Mouse (Mus musculus) 416B (cell line): ENCODE results near the gene 1110002E22Rik.
A peak's percentile ranks its signal among the peaks of the same experiment; 100 is the strongest.

Source experiments
- DNase-seq: peaks from one replicate; pipeline ENCODE4 v3.0.0; 2011; ENCODE audit warnings: low read depth

The 1110002E22Rik gene

DNA sequence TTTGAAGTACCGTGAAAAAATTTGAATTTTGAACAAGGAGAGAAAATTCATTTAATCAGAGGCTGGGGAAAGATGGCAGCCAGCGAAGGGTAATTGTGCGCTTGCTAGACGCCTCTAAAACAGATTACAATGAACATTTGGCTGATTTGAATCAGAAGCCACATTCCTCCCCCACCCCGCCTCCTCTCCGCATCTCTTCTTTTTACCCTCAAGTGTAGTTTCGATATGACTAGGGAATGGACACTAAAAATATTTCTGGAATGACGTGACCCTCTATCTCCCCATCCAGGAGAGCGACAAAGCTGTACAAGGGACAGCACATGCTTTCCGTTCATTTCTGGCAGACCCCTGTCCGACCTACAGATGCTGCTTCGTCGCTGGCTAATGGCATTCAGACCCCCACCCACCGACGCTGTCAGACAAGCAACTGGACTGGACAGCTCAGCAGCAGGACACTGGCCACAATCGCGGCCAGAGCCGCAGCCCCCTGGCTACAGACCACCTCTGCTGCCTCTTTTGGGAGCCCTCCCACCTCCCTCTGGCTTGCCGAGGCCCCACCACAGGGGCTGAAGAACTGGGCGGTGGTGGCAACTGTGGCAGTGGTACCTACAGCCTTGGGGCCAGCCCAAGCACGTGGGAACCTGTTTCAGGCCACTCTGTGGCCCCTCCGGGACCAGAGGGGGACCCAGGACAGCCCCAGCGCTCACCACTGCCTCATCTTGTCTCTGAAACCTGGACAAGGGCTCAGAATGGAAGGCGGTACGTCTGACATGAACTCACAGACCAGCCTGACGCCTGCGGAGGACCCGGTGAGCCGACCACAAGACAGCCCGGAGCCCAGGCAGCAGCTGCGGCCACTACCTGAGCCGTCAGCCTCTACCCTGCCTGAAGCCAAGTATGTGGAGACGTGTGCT is at the start of gene 1110002E22Rik:
Gene 1110002E22Rik (plus strand): TSS at position 321 of the 914 bp plus-strand sequence.
- DNase-seq = no peak

DNA sequence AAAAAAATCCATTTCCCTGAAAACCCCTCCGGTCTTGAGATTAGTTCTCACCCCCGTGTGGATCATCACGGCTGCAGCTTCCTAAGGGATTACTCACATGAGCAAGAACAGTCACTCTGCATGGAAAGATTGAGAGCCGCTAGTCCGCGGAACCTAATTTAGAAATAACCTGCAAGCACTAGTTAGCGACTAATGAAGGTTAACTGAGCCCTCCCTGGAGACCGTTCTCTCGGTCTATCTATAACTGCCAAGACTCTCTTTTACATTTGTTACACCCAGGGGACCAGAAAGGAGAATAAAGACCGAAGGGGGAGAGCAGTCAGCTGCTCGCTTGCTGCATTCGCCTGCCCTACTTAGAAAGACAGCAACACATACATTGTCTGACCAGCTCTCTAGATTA is 48.0 kb upstream of the 1110002E22Rik start:
- DNase-seq = no peak

DNA sequence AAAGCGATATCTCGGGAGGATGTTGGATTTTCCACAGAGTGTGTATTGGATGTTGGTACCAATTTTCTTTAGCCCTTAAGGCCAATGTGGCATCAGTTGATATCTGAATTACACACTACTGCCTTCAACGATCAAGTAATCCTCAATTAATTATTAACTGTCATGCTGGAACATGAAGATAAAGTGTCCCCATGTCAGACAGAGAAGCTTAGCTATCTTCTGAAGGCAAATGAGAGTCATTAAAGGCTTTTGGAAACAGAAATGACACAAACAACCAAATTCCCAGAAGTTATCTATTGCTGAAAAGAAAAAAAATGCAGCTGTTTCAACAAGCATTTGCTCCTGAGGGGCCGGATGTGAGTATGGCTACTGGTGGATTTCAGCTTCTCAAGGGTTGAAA is 42.8 kb upstream of the 1110002E22Rik start:
- DNase-seq = no peak

DNA sequence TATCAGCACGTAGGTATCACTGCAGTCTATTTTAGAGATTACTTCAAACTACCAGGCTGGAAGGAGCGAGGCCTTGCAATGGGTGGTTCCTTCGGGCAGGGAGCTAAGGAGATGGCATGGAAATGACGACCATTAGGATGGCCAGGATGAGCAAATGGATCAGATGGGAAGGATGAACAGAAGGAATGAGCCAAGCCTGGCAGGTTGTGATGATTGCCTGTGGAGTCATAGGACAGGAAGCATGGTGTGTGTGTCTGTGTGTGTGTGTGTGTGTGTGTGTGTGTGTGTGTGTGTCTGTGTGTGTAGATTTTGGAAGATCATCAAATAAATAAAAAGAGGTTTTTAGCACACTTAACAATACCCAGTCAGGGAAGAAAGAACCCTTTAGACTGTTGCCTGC is 42.2 kb upstream of the 1110002E22Rik start:
- no peak for DNase-seq

DNA sequence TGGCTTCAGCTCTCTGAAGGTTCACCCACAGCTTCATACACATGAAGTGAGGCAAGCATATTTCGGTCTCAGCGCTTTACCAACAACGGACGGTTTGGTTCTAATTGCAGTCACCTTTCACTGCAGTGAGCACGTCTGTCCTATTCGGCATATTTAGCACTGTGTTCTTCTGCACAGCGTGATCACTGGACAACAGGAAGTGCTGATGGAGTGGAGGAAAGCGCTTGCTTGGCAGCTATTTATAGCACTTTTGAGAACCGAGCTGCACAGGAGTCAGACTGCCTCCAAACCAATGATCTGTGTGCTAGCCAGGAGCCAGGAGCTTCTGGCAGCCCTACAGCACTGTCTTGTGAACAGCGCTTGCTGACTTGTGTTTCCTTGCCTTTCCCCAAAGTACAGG is 38.6 kb upstream of the 1110002E22Rik start:
- DNase-seq = no peak

DNA sequence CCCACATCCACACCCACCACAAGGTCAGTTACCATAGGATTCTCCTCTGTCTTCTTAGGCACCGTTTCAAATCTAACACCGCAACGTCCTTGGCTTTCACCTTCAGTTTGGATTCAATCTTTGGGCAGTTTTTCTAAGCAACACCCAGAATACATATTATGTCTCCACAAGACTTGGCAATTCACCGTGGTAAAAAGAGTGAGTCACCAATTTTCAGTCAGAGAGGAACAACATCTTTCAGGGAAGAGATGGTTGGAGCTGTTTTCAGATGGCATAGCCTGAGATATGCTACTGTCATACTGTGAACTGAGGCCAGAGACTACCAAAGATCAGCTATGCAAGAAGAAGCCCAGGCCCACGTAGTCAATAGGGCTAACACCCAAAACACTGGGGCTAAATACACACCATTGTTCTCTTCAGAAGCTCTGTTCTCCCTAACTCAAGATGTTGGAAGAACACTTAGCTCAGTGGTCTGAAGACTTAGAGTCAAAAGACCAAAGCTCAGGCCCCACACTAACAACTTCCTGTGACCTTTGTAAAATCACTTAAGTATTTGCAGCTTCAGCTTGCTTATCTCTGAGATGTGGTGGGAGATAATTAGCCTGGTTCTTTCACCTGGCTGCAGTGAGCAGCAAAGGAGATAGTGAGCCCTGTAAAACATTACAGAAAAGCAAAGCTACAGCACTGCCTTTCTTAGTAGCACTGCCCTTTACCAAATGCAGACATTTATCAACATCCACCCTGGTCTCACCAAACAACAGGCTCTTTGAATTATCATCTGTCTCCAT is 37.1 kb upstream of the 1110002E22Rik start:
- peak; percentile 40 for DNase-seq

DNA sequence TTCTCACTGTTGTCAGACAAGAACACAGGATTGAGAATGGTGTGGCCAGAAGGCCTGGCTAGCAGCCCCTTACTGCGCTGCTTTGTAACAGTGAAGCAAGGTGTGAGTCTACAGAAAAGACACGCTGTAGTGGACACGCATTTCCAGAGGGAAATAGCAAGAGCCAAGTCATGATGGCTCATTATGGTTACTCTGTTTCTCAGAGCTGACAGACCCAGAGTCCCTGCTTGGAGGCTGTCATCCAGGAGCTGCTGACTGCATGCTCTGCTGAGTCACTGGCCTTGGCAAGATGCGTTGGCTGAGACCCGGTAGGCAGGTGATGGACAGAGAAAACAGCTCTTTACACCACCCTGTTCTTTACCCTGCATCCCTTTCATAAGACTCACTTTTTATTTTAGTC is 35.5 kb upstream of the 1110002E22Rik start:
- DNase-seq = peak; percentile 60

DNA sequence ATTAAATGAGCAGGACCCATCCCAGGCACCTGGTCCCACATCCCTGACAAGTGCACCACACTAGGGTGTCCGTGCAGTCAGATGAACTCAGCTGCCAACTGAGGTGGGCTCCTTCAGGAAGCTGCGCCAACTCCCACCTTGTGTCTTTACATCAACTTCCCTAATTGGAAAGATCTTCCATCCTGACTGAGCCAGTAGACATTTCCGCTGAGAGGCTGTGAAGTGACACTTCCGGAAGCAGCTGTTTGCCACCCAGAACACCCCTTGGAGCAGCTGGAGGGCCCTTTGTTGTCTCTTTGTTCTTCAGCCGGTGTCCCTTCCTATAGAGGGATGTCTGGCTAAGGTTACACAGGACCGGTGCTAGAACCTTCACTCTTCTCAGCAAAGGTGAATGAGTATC is 34.3 kb upstream of the 1110002E22Rik start:
- DNase-seq = no peak

DNA sequence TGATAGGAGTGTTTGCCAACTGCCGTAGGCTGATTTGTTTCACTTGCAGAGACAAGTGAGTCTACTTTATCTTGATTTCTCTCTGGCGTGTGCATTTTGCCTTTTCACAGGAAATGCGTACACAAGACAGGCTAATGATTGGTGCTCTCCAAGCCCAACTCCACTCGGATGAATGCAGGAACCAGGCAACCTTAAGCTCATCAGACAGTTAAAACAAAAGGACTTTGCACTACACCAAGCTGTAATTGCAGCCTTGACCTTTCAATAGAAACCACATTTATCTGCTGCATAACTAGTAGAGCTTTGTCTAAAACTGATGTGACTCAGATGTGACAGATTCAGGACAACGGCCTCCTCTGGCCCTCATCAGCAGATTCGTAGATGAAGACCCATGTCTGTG is 30.9 kb upstream of the 1110002E22Rik start:
- no peak for DNase-seq

DNA sequence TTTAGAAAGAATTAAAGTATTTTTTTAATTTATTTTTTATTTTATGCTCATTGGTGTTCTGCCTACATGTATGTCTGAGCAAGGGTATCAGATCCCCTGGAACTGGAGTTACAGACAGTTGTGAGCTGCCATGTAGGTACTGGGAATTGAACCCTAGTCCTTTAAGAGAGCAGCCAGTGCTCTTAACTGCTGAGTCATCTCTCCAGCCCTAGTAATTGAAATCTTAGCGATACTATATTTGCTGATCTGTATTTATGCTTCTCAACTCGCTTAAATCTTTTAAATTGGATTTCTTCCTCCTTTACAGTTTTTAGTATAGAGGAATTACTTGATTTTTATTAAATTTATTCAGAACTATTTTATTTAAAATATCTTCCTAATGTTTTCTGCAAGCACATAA is 23.9 kb upstream of the 1110002E22Rik start:
- DNase-seq = no peak

DNA sequence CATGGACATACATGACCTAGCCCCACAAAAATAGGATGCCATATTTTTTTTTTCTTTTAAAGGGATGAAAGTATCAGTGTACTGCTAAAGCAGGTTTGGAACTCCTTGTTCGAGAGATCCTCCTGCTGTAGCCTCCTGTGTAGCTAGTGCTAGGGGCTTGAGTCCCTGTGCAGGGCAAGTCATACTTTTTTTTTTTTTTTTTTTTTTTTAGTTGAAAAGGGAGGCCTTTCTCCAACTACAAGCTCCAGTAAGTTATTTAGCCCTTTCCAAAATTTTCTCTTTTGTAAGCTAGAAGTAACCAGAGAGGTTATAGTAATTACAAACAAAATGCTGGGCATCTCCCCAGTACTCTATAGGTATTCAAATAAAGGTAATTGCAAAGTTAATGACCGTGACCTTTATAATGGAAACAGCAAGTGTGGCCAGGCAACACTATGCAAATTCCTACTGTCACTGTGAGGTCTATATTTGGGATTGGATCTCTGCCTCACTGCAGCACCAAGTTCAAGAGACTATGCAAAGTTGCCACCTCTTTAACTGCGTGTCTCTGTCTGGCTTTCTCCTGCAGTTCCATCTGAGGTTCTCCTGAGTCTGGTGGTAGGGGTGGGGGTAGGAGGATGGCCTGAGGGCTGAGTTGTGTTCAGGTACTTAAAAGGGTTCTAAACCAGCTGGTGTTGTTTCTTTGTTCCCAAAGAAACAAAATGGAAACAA is 23.1 kb upstream of the 1110002E22Rik start:
- no peak for DNase-seq

DNA sequence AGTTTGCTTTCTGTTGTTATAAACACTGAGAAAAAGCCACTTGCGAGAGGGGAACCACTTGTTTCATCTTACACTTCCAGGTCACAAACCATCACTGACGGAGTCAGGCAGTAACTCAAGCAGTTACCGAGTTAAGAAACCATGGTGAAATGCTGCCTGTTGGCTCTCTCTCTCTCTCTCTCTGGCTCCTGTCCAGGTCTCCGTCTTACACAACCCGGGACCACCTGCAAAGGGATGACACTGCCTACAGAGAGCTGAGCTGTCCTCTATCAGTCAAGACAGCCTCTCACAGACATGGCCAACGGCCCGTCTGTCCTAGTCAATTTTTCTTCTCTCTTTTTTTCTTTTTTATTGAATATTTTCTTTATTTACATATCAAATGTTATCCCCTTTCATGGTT is 21.5 kb upstream of the 1110002E22Rik start:
- no peak for DNase-seq

DNA sequence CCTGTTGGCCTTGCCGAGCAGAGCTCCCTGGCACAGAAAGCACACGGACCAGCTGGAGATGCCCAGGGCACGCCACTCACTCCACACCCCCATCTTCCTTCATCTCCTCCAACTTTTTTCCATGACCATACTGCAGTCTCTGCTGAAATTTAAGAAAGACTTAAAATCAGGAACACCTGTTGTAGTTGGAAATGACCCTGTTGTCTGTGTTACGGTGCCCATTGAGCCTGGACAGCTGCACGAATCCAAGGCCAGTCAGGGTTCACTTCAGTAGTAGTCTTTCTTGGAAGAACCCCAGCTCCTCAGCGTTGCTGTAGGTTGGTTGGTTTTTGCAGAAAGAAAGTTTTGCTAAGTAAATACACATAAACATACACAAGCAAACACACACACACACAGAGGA is 15.3 kb upstream of the 1110002E22Rik start:
- DNase-seq = no peak

DNA sequence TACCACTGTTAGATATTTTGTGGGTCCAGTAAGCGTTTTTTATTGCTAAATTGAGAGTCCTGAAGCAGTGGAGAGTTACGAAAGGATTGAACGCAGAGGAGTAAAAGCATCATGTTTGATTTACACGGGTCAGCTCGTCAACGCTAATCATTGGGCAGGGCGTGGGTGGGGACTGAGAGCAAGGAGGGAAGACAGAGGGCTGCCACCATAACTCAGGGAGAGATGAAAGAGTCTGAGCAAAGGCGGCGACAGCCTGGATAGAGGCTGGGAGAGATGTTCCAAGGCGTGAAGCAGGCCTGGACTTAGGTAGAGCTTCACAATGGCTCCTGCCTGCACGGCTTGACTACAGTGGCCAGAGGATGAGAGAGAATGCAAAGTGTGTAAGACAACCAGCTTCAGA is 14.1 kb upstream of the 1110002E22Rik start:
- no peak for DNase-seq

DNA sequence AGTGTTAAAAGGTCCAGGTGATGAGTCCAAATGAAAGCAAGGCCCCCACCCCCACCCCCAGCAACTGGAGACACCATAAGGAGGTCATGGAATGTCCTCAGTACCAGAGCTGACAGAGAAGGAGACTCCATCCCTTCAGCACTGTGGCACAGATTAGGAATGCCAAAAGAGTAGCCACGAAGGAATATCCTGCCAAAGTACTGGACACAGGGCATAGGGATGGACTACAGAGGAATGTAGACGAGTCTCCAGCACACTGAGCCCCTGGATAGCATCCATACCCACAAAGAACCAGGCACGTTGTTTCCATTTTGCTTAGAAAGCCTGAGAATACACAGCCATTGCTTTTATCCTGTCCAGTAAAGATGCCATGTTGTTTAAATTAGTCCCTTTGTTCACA is 13.4 kb upstream of the 1110002E22Rik start:
- no peak for DNase-seq

DNA sequence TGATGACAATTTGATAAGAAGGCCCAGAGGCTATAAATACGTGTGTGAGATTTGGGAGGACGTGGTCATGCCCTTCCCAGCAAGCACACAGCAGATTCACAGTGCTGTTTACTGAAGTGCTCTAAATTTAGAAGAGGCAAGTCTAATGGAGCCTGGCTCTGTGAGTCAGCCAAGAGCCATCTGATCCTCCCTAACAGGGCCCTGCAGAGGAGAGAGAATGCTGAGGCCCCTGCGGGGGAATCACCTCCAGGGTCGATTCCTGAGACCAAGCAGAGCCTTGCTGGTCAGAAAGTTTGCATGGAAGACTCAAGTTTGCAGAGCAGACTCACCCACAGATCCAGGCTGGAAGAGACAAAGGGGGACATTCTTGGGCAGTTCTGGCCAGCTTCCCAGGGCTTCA is 10.9 kb upstream of the 1110002E22Rik start:
- DNase-seq = peak; percentile 43

DNA sequence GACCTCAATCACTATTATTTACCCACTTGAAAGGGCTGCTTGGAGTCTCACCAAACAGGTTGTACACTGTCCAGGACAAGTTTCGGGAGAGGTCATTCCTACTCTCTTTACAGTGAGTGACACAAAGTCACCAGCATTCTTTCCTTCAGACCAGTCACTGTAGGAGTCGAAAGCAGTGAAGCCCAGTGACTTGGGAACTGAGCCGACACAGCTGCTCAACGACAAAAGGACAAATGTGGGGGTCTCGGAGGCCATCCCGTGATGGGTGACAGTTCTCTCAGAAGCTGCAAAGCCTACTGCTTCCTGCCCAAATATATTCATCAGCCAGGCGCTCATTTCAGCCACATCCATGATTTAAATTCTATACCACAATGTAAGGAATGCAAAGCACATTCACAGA is 7.9 kb upstream of the 1110002E22Rik start:
- DNase-seq = no peak

DNA sequence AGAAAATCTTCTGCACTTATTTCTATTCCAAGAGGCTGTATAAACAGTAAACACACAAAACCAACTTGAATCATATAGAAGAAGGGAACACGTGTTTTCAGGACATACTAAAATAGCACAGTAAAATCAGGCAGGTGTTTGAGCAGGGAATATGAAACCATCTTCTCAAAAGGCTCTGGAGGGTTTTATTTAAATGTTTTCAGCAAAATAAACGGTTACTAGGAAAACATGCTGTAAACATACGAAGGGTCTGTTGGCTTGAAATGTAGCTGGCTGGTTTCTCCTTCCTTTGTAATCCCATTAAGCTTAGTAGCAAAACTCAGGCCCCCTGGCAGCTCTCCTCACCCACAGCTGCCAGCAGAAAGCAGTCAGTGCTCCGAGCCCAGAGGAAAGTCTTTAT is 6.6 kb upstream of the 1110002E22Rik start:
- no peak for DNase-seq

DNA sequence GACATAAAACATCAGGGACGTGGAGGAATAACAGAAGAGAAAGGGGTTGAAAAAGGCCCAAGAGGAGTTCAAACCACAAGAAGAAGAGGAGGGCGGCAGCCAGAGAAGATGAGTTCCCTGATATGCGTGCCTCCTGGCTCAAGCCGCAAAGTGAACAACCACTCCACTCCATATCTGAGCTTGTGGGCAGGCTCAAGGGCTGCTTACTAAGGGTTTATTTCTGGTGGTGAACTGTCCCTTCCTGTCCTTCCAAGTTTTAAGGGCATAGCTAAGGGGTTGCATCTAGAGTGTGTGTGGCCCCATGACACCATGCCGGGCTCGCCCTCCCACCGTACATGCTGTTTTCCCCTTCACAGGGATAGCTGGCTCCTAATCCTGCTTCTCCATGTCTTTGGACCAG is 4.4 kb upstream of the 1110002E22Rik start:
- DNase-seq = peak; percentile 87

DNA sequence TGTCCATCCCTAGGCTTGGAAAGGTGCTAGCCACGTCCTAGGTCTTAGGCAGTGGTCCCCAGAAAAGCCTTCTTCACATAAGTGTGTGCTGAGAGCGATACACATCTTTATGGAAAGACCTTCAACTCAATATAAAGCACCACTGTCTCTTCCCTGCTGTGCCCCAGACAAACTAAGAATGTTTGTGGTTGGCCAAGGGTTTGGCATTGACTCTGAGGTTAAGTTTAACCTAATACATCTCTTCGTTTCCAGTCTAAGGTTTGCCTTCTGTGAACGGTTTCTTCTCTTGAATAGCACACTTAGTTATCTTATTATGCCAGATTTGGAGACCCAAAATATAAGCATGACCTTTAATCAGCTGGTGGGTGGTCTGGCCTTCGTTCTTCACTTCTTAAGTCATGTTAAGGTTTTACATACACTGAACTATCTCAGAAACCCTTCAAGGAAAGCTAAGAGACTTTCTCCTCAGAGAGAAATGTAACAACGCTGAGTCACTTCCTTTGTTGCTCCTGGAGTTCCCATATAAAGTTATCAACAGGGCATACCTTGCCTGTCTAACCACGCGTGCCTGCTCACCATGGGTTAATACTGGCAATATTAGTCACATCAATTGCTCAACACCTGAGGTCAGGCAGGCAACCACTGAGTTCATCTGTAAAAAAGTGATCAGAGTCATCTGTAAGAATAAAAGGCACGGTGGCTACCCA is 3.5 kb upstream of the 1110002E22Rik start:
- peak; percentile 95 for DNase-seq

DNA sequence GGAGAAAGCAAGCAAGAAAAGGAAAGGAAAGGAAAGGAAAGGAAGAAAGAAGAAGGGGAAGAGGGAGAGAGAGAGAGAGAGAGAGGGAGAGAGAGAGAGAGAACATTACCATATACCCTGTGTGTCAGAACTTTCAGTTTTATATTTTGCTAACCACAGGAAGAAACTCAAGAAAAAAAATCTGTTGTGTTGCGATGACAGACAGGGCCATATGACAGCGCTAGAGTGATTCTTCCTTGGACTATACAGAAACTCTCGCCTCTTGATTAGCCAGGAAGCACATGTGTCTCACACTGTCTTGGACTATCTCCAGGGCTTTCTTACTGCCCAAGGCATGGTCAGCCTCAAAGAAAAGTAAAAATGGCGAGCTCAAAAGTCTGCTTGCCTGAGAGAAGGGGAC is 2.2 kb upstream of the 1110002E22Rik start:
- peak; percentile 89 for DNase-seq
